Mouse (Mus musculus): Measurements from ENCODE around the gene Fbrsl1.
A peak's percentile ranks its signal among the peaks of the same experiment; 100 is the strongest.

Fbrsl1 gene

DNA sequence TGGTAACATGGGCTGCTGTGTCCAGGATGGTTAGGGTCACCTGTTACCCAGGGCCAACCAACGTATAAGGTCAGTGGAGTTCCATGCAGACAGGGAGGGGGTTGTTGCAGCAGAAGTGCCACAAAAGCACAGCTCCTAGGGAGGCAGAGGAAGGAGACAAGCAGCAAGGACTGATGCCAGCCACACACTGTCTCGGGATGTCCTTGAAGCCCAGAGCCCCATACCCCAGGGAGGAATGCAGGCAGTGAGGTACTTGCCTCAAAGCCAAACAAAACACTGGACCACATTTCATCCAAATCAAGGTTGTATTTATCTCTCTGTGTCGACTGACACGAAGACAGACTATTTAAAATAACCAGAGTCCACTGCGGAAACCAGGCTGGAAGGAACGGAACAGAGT is 86.8 kb downstream of the Fbrsl1 start:
- no peak for DNase-seq (ENCODE audit: low spot score)

DNA sequence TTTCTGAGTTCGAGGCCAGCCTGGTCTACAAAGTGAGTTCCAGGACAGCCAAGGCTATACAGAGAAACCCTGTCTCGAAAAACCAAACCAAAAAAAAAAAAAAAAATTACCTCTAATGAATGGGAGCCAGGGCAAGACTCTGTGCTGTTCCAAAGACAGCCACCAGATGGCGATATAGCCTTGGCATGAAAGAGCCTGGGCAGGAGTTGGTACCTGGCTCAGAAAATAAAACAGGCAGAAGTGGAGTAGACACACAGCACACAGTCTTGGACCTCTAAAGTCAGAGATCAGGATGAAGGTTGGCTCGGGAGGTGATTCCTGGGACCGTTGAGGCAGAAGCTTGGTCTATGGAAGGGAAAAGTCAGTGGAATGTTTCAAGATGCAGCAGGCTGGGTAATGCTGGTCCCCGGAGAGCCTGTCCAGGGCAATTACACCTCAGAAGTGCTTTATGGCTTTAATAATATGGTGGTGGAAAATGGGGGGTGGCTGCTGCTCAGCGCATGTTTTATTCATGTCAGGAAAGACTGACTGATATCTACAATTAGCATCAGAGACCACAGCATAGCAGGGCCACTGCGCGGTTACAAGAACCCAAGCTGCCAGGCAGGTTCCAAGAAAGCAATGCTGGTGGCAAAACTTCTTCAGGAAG is 90.6 kb downstream of the Fbrsl1 start:
- DNase-seq (ENCODE audit: low spot score) = peak; percentile 61

DNA sequence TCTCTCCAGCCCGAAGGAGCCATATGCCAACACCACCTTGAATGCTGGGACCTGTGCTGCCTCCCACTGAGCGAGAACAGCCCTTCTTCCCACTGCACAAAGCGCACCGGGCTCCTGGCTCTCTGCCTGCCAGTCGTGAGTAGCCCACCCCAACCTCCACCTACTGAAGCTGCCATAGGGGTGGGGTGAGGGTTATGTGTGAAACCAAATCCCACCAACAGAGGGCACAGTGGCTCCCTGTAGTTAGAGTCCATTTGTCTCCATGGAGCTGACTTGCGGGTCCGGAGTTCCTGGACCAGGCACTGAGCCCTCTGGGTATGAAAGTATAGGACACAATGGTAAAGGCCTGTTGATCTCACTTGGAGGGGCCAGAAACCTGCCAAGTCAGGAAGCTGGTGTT is 93.6 kb downstream of the Fbrsl1 start:
- no peak for DNase-seq (ENCODE audit: low spot score)

DNA sequence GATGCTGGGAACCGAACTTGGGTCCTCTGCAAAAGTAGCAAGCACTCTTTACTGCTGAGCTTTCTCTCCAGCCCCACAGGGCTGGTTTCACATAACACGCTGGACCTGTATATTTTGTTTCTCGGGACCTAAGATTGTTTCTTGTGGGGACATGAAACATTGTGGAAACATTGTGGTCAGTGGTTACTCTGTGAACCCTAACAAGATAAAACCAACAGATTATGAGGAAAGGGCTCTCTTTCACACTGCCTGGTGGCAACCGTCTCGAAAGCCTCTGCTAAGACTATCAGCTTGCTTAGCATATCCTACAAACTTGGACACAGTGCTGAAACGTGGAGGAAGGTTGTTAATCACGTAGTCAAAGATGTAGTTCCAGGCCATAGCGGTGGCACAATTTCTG is 101.3 kb downstream of the Fbrsl1 start:
- DNase-seq (ENCODE audit: low spot score) = no peak

DNA sequence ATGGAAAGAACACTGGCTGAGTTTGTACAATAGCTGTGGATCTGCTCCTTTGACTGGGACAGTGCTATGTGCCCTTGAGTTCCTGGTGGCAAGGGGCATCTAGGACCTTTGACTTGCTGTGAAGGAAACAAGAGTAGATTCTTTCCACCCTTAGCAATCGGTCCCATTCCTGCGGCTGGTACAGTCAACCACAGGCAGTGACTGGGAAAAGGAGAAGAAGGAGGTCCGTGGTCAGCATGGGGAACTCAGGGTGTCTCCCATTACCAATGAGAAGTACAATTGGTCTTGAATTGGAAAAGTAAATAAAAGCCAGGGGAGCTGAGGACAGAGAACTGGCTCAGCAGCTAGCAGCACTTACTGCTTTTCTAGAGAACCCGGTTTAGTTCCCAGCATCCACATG is 102.8 kb downstream of the Fbrsl1 start:
- DNase-seq (ENCODE audit: low spot score) = no peak

GRCm38 (mm10) chr5:110344524-110344923 is 103.8 kb downstream of the Fbrsl1 start, which contains the start of gene Lrcol1:
Gene Lrcol1 (plus strand): TSS chr5:110344730.
- no peak for DNase-seq (ENCODE audit: low spot score)

- no peak for DNase-seq (ENCODE audit: low spot score)
These were observed 105.5 kb downstream of the Fbrsl1 start, which contains the start of gene P2rx2 for GRCm38 (mm10) chr5:110342648-110343284. Gene P2rx2 (minus strand): TSS chr5:110343212.

GRCm38 (mm10) chr5:110338792-110339191 is 109.5 kb downstream of the Fbrsl1 start:
- no peak for DNase-seq (ENCODE audit: low spot score)

GRCm38 (mm10) chr5:110330508-110330907 is 117.8 kb downstream of the Fbrsl1 start:
- no peak for DNase-seq (ENCODE audit: low spot score)

GRCm38 (mm10) chr5:110313127-110313526 is 135.2 kb downstream of the Fbrsl1 start:
- no peak for DNase-seq (ENCODE audit: low spot score)

All from T-cell, adult 2 months (primary cell).